Mouse (Mus musculus) right cerebral cortex, postnatal 36 days (tissue): ENCODE results near the gene Yap1.
A peak's percentile ranks its signal among the peaks of the same experiment; 100 is the strongest.
"Not testable (repeated sequence)": the region's sequence is repeated elsewhere in the genome, so short reads cannot be mapped to it uniquely, and the experiment has no call there.

ENCODE experiments used
- DNase-seq, 2 experiments: peaks; one replicate each; pipeline ENCODE4 v3.0.0; 2022; ENCODE audit warnings: low spot score in 2 of 2, mixed read lengths in 1 of 2

Yap1 gene

DNA sequence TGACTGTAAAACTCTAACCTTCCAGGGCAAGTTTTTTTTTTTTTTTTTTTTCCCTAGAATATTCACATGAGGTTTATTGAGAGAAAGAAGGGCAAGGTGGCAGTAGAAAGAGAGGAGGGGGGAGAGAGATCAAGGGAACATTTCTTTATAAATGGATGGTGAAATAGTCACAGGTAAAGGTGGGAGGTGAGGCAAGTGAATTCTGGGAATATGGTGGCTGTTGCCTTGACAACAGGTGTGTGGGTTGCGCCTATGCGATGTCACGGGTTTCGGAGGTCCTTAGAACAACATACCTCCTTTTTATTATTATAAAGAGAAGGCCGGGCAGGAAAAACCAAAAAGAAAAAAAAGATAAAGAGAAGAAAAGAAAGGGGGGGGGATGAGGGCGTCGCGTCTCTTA lies 89.5 kb downstream of the Yap1 start:
- DNase-seq, result no peak

DNA sequence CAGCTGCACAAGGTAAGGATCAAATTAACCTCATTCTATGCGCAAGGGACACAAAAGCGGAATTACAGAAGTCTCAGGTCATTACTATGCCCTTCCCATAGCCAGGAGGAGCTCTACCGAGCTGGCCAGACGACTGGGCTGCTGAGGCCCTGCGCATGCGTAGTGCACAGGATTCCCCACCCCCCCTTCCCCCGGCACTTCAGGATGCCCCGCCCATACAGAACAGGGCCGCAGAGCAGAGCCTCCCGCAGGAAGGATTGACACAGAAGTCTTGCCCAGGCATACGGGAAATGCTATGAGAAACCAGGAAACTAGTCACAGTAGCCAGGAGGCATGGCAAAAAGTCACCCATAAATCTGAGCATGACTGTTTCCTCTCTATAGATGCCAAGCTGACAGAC lies 89.9 kb downstream of the Yap1 start:
- DNase-seq, result no peak

GRCm38 (mm10) chr9:7913953-7914352 lies 90.4 kb downstream of the Yap1 start:
- DNase-seq, result no peak

DNA sequence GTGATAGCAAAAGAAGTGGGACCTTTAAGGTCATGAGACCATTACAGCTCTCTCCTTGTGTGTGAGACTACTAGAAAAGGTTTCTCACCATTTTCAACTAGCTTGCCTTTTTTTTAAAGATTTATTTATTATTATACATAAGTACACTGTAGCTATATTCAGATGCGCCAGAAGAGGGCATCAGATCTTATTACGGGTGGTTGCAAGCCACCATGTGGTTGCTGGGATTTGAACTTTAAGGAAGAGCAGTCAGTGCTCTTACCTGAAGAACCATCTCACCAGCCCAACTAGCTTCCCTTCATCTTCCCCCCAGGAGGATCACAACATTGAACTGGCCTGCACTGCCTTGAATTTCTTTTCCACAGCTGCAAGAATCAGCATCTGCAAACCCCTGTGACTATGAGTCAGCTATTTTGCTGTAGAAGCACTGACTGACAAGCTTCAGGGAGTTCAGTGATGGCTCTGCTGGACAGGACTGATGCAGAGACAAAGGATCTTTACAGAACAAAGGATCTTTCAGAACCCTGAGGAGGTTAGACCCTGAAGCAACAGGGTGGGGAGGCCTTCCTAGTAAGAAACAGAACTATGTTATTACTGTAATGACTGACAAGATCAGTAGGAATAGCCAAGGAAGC lies 96.9 kb downstream of the Yap1 start:
- DNase-seq, result no peak

- no peak for DNase-seq
These were observed 97.8 kb downstream of the Yap1 start for GRCm38 (mm10) chr9:7906564-7906963.

GRCm38 (mm10) chr9:7903825-7904224 lies 100.6 kb downstream of the Yap1 start:
- no peak for DNase-seq

DNA sequence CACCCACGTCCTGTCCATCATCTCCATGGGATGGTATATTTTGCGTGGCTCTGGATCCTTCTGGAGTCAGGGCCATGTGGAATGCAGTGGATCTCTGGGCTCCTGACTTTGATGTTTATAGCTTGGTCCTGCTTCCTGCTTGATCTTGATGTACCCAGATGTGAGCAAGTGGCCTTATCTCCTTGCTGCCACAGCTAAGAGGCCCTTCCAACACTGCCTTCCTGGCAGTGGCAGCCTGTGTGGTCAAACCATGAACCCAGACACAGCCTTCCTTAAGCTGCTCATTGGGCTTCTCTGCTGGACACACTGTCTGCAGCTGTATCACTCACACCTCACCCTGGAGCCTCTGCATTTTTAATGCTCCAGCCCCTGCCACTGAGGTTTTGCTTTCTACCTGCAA lies 101.1 kb downstream of the Yap1 start:
- DNase-seq, result no peak

DNA sequence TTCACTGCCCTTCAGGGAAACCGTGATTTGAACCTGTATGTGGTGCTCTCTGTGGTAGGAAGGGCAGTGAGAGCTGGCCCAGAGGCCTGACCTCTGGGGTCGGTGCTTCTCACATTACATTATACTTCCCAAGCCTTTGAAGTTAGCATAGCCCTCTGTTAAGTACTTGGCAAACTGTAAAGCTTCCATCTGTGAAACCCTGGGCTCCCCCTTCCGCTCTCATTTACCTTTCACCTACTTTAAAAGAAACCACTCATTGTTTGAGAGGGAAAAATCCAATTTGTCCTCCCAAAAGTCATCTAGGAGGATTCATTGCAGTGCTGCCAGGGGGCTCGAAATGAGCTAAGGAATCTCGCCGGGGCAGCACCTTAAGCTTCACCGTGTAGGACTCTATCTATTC lies 102.1 kb downstream of the Yap1 start:
- no peak for DNase-seq

DNA sequence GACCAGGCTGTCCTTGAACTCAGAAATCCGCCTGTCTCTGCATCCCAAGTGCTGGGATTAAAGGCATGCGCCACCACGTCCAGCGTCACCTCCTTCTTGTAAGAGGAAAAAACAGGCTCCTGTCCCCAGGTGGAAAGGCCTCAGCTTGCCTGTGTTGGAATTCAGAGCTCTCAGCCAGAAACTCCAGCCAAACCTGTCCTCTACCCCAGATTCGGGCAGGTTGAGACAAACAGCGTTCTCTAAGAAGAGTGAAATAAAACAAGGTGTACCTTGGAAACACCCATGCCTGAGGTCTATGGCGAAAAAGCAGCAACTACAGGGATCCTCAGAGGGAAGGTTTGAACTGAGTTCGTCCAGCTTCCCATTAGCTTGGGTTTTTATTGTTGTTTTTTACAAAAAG lies 103.4 kb downstream of the Yap1 start:
- DNase-seq, result no peak

DNA sequence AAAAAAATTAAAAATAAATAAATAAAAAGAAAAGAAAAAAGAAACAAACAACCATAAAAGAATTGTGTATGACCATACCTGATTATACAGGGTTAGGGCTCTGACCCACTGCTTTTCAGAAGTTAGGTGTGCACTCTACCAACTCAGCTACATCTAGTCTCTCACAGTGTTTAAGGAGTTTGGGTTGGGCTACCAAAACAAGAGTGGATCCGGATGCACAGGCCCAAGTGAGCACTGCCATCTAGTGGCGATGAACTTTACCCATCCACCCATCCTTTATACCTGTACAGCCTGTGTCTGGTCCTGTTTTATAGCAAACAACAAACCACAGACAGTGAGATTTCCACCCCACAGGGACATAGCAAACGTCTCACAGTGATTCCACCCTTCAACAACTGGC lies 106.9 kb downstream of the Yap1 start:
- DNase-seq, result peak; percentile 43 to 49

DNA sequence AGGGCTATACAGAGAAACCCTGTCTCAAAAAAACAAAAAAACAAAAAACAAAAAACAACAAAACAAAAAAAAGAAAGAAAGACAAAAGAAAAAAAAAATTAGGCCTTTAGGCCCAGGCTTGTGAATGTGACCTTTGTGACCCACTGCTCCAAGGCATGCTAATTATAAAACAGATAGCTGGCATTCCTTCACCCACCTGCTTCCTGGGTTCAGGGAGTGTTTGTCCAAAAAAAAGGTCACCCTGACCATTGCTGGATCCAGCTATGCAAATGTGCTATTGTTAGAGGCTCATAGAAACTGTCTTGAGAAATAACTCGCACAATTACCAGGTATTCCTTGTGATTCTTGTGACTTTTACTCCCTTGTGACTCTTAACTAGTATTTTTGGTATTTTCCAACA lies 112.6 kb downstream of the Yap1 start:
- DNase-seq, result not testable (repeated sequence)

- DNase-seq, result no peak
These were observed 113.2 kb downstream of the Yap1 start for GRCm38 (mm10) chr9:7891177-7891576.

GRCm38 (mm10) chr9:7884346-7884745 lies 120.0 kb downstream of the Yap1 start:
- no peak for DNase-seq

GRCm38 (mm10) chr9:7882304-7882865 lies 122.0 kb downstream of the Yap1 start:
- no peak for DNase-seq
